8 mouse cellular contexts compared by ENCODE assay signal in genomic region chr9:27154763-27155530, GRCm38 (mm10). TPM values are rescaled to one million over a fixed set of nuclear protein-coding genes. Genes with fewer than 3 reads are reported as not detected.
DNase-seq lines count a peak whose midpoint lies in the region; ATAC-seq and TF ChIP-seq lines count a peak whose summit lies in the region.

Jam3 (minus strand) TSS chr9:27155421.

- peak within 1 kb of the TSS; percentile 61 for H3K4me3 ChIP-seq in lung, embryonic 14.5 days (ENCODE audit: low read depth, low read length)

- no peaks in the 10 kb centered on the region for H3K9me3 ChIP-seq in lung, embryonic 14.5 days (ENCODE audit: low read depth, low read length)

- WGBS in lung, embryonic 14.5 days: under 1% methylated on average over 58 of the region's 58 CpGs

- TF ChIP-seq CTCF in lung, embryonic 14.5 days (IDR thresholded peaks at IDR 0.05; ENCODE audit: low read depth): no peak; the same call in 1 of the 2 replicates

- H3K36me3 ChIP-seq in lung, embryonic 14.5 days (ENCODE audit: insufficient read depth): no peaks in the 10 kb centered on the region

- no peaks in the 10 kb centered on the region for H3K27me3 ChIP-seq in lung, embryonic 14.5 days (ENCODE audit: insufficient read depth, low read length)

- peak; percentile 86 to 96 for ATAC-seq in hematopoietic stem cell, adult 5-6 weeks (replicated peaks in 1 of 2; ENCODE audit: insufficient read depth in 1 of 2, low FRiP score in 2 of 2, low TSS enrichment in 1 of 2, low read depth in 1 of 2, poor library complexity in 2 of 2, severe bottlenecking in 2 of 2)
- peak; percentile 99 for ATAC-seq in lung, embryonic 14.5 days (ENCODE audit: insufficient read depth)

- H3K4me1 ChIP-seq in lung, embryonic 14.5 days (ENCODE audit: insufficient read depth): no peaks in the 10 kb centered on the region

- H3K27ac ChIP-seq in lung, embryonic 14.5 days (ENCODE audit: low read depth): peak within 1 kb of the TSS; percentile 90

- peak; percentile 94 for DNase-seq in MN1 (ENCODE audit: low spot score)
- peak; percentile 88 for DNase-seq in cerebellum, adult 8-10 months
- DNase-seq in frontal cortex, adult 2 months (ENCODE audit: extremely low spot score in 1 of 2, low spot score in 1 of 2): peak; percentile 89 to 95
- DNase-seq in layer of hippocampus, adult 9-10 months (ENCODE audit: low spot score): peak; percentile 82
- DNase-seq in lung, embryonic 14.5 days: peak; percentile 98
- peak; percentile 54 for DNase-seq in retina, adult 2 months (ENCODE audit: low read depth, low spot score)
- peak; percentile 43 to 68 for DNase-seq in urinary bladder, adult 18-20 months (ENCODE audit: low spot score in 2 of 2)

- peak within 1 kb of the TSS; percentile 65 for H3K9ac ChIP-seq in lung, embryonic 14.5 days

- H3K4me2 ChIP-seq in lung, embryonic 14.5 days: peak within 1 kb of the TSS; percentile 76

RNA-seq across cellular contexts. Expression of gene Jam3, which starts in this region (rescaled TPM):
- 44.5 and 49.8 TPM in 2 replicates for polyA plus RNA-seq in frontal cortex, adult 2 months (2012; rRNA removed)
- total RNA-seq in hematopoietic stem cell, adult 5-6 weeks (2017): 4.1 and 7.0 TPM in 2 replicates
- polyA plus RNA-seq in lung, embryonic 14.5 days (2014; fragmentation: Nextera tagmentation; extraction: Ambion mirVana): 68.9 and 70.4 TPM in 2 replicates

Comparison
In these comparisons a context has a peak if more than half of its experiments do, and no peak if none do; other contexts are left out.
1. Peak in every context shown above with its lines: DNase-seq, ATAC-seq, H3K4me3 ChIP-seq and H3K27ac ChIP-seq.